Mouse (Mus musculus): ENCODE measurements at regions not wholly inside any gene's neighbourhood (a gene's known extent, or its start where the extent isn't known, plus 50 kb on each side); places are given as distances from the start of the nearest gene placed in this dataset.

DNA sequence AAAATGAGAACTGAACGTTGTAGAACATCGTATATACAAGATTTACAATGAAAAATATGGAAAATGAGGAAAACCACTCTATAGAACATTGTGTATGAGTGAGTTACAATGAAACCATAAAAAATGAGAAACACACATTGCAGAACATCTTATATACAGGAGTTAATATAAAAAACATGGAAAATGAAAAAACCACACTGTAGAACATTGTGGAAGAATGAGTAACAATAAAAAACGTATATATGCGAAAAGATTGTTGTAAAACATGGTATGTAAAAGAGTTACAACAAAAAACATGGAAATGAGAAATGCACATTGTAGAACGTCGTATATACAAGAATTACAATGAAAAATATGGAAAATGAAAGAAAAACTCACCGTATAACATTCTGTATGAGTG lies 301.2 kb downstream of the Gm3376 start:
- DNase-seq (ENCODE audit: low read depth, low spot score): peak; percentile 10

DNA sequence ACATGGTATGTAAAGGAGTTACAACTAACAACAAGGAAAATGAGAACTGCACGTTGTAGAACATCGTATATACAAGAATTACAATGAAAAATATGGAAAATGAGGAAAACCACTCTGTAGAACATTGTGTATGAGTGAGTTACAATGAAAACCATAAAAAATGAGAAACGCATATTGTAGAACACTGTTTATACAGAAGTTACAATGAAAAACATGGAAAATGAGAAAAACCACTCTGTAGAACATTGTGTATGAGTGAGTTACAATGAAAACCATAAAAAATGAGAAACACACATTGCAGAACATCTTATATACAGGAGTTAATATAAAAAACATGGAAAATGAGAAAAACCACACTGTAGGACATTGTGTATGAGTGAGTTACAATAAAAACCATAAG lies 302.1 kb downstream of the Gm3376 start:
- DNase-seq (ENCODE audit: low read depth, low spot score): peak; percentile 0
